Mouse (Mus musculus) skeletal muscle tissue, adult 2 months (tissue): ENCODE measurements around the gene Mapt.

Experiments
- DNase-seq: peaks from one replicate; pipeline ENCODE4 v3.0.0-alpha.2; 2012; ENCODE audit warnings: low read depth, low spot score

Mapt gene

GRCm38 (mm10) chr11:104311643-104312042 is 80.5 kb downstream of the Mapt start:
- DNase-seq, result no peak

GRCm38 (mm10) chr11:104315703-104316102 is 84.5 kb downstream of the Mapt start:
- peak; percentile 79 for DNase-seq

GRCm38 (mm10) chr11:104316685-104317400 is 85.7 kb downstream of the Mapt start:
- DNase-seq, result peak; percentile 27

- DNase-seq, result no peak
Observed at GRCm38 (mm10) chr11:104317631-104318030, 86.4 kb downstream of the Mapt start.

GRCm38 (mm10) chr11:104318940-104319781 is 88.0 kb downstream of the Mapt start:
- no peak for DNase-seq

- DNase-seq, result no peak
Observed at GRCm38 (mm10) chr11:104320511-104320910, 89.3 kb downstream of the Mapt start.

- no peak for DNase-seq
Observed at GRCm38 (mm10) chr11:104322142-104322541, 91.0 kb downstream of the Mapt start.

GRCm38 (mm10) chr11:104327462-104327861 is 96.3 kb downstream of the Mapt start:
- no peak for DNase-seq

- DNase-seq, result no peak
Observed at GRCm38 (mm10) chr11:104327946-104328345, 96.8 kb downstream of the Mapt start.

- no peak for DNase-seq
Observed at GRCm38 (mm10) chr11:104329185-104329926, 98.2 kb downstream of the Mapt start.

- no peak for DNase-seq
Observed at GRCm38 (mm10) chr11:104330151-104330550, 99.0 kb downstream of the Mapt start.

GRCm38 (mm10) chr11:104331208-104331607 is 100.0 kb downstream of the Mapt start:
- DNase-seq, result no peak

GRCm38 (mm10) chr11:104332105-104332504 is 100.9 kb downstream of the Mapt start:
- DNase-seq, result no peak

GRCm38 (mm10) chr11:104334115-104334514 is 102.9 kb downstream of the Mapt start:
- DNase-seq, result no peak

GRCm38 (mm10) chr11:104334946-104335345 is 103.8 kb downstream of the Mapt start:
- no peak for DNase-seq

GRCm38 (mm10) chr11:104346931-104347330 is 115.7 kb downstream of the Mapt start:
- no peak for DNase-seq

GRCm38 (mm10) chr11:104361790-104362189 is 130.6 kb downstream of the Mapt start:
- no peak for DNase-seq

GRCm38 (mm10) chr11:104362704-104363103 is 131.5 kb downstream of the Mapt start:
- no peak for DNase-seq

GRCm38 (mm10) chr11:104363823-104364600 is 132.8 kb downstream of the Mapt start:
- DNase-seq, result no peak

GRCm38 (mm10) chr11:104367486-104368190 is 136.4 kb downstream of the Mapt start:
- no peak for DNase-seq

GRCm38 (mm10) chr11:104376291-104376690 is 145.1 kb downstream of the Mapt start:
- no peak for DNase-seq
